Mouse (Mus musculus) liver, embryonic 16.5 days (tissue): Measurements from ENCODE around the gene Gm49342. TPM values are rescaled to one million over a fixed set of nuclear protein-coding genes. Genes with fewer than 3 reads are reported as not detected.
A peak's percentile ranks its signal among the peaks of the same experiment; 100 is the strongest.
"Not testable (repeated sequence)": the region's sequence is repeated elsewhere in the genome, so short reads cannot be mapped to it uniquely, and the experiment has no call there.

Source experiments
- ATAC-seq: fragments of 200-750 bp; cut with Nextera tagmentation; 2 replicates; pipeline ENCODE4 v1.8.0; 2017; ENCODE audit warnings: low read depth, mild to moderate bottlenecking, moderate number of reproducible peaks, moderate library complexity
- H3K27ac ChIP-seq: fragments of 300-500 bp; sonication (generic); 2 replicates; pipeline ENCODE4 v1.5.1; 2014; ENCODE audit warnings: mild to moderate bottlenecking, low read length
- H3K27me3 ChIP-seq: fragments of 300-500 bp; sonication (generic); 2 replicates; pipeline ENCODE4 v1.6.1; 2014; ENCODE audit warnings: low read depth, low read length, mixed read lengths; ENCODE audit not compliant: control insufficient read depth, insufficient read depth
- H3K36me3 ChIP-seq: fragments of 300-500 bp; sonication (generic); 2 replicates; pipeline ENCODE4 v1.6.1; 2014; ENCODE audit warnings: mild to moderate bottlenecking; ENCODE audit not compliant: control insufficient read depth, insufficient read depth
- H3K4me1 ChIP-seq: fragments of 300-500 bp; sonication (generic); 2 replicates; pipeline ENCODE4 v1.6.1; 2014; ENCODE audit warnings: low read depth, low read length, mixed read lengths; ENCODE audit not compliant: control insufficient read depth
- H3K4me2 ChIP-seq: fragments of 300-500 bp; sonication (generic); 2 replicates; pipeline ENCODE4 v1.6.1; 2014; ENCODE audit warnings: low read depth, low read length, mixed read lengths
- H3K4me3 ChIP-seq: fragments of 300-500 bp; sonication (generic); 2 replicates; pipeline ENCODE4 v1.5.1; 2014; ENCODE audit warnings: low read depth, mild to moderate bottlenecking, low read length
- H3K9ac ChIP-seq: fragments of 300-500 bp; sonication (generic); 2 replicates; pipeline ENCODE4 v1.6.1; 2014; ENCODE audit warnings: low read depth, low read length
- H3K9me3 ChIP-seq: fragments of 300-500 bp; sonication (generic); replicated peaks from 2 replicates; pipeline ENCODE4 v1.6.1; 2016; ENCODE audit warnings: low read length; ENCODE audit not compliant: control insufficient read depth
- WGBS: fragments of 180-500 bp; shearing (Covaris S2); extraction: QIAGEN DNeasy Blood & Tissue Kit; methylation state at CpG from one replicate; pipeline ENCODE4 v1.1.7; 2014; ENCODE audit not compliant: insufficient replicate concordance; 5-methylcytosine and 5-hydroxymethylcytosine counted together
- polyA plus RNA-seq: library from polyadenylated mRNA; unstranded; fragments of >200 nt; fragmentation: Nextera tagmentation; extraction: Ambion mirVana; gene quantifications from 2 replicates; pipeline ENCODE4 v1.2.1, GENCODE M21; 2015

Gm49342 gene
- not detected in 2 replicates for polyA plus RNA-seq

GRCm38 (mm10) chr14:50943932-50944667, at the start of gene Gm49342:
Gene Gm49342 (plus strand): TSS chr14:50944517.
- Histone ChIP-seq H3K27me3 (no peaks in the 10 kb centered on the region), H3K4me3 (peak within 1 kb of the TSS; percentile 72), H3K4me2 (peak within 1 kb of the TSS; percentile 85), H3K9ac (peak within 1 kb of the TSS; percentile 79), H3K4me1 (peaks cover 7% of the 10 kb centered on the region), H3K36me3 (peaks cover 3% of the 10 kb centered on the region; the same call in 1 of the 2 replicates), H3K27ac (peak within 1 kb of the TSS; percentile 92), H3K9me3 (no peaks in the 10 kb centered on the region)
- ATAC-seq, result peak; percentile 97
- 6% methylated on average over 31 of the region's 31 CpGs for WGBS

GRCm38 (mm10) chr14:50895407-50895806, 48.9 kb upstream of the Gm49342 start:
- H3K27ac ChIP-seq, result no peak overlapping the region
- ATAC-seq, result no peak
- H3K4me1 ChIP-seq, result peaks cover 3% of the 10 kb centered on the region
- H3K9me3 ChIP-seq, result no peaks in the 10 kb centered on the region
- peaks cover 5% of the 10 kb centered on the region; the same call in 1 of the 2 replicates for H3K27me3 ChIP-seq
- H3K4me2 ChIP-seq, result no peak overlapping the region
- no peaks in the 10 kb centered on the region for H3K36me3 ChIP-seq
- no peak overlapping the region for H3K9ac ChIP-seq
- H3K4me3 ChIP-seq, result no peak overlapping the region

GRCm38 (mm10) chr14:50895985-50896746, 48.2 kb upstream of the Gm49342 start:
- Histone ChIP-seq H3K4me1 (peaks cover 3% of the 10 kb centered on the region), H3K27me3 (peaks cover 5% of the 10 kb centered on the region; the same call in 1 of the 2 replicates), H3K9ac (peak overlapping the region; percentile 6), H3K36me3 (no peaks in the 10 kb centered on the region), H3K4me2 (peak overlapping the region; percentile 50), H3K9me3 (no peaks in the 10 kb centered on the region), H3K4me3 (peak overlapping the region; percentile 28), H3K27ac (peak overlapping the region; percentile 41; the same call in 1 of the 2 replicates)
- WGBS, result 20% methylated on average over 19 of the region's 19 CpGs
- peak; percentile 82 for ATAC-seq

DNA sequence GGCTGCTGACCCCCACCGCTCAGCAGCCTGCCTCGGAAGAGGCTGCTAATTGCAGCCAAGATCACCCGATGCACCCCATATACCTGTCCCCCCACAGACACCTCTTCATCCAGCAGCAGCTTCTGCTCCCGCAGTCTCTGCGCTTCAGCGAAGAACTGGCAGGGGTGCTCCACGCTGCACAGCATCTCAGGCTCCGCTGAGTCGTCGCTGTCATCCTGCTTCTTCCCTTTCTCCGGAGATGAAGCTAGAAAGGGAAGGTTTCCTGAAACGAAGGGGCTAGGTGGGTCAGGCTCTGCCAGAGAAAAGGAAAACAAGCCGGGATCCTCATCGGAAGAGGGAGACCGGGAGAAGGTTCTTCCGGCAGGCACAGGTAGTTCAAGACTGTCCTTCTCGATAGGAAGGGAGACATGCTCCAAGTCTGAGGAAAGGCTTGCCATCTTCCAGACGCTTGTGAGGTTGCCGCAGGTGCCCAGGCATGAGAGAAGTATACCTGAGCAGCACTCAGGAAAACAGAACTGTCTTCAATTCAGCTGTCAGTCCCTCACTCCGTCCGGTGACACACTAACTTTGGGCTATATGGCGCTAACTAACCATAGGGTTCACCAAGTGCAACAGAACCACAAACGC, 47.5 kb upstream of the Gm49342 start:
- Histone ChIP-seq H3K4me1 (peaks cover 3% of the 10 kb centered on the region), H3K9me3 (no peaks in the 10 kb centered on the region), H3K4me3 (peak overlapping the region; percentile 28), H3K36me3 (no peaks in the 10 kb centered on the region), H3K27me3 (peaks cover 5% of the 10 kb centered on the region; the same call in 1 of the 2 replicates), H3K9ac (peak overlapping the region; percentile 6), H3K4me2 (peak overlapping the region; percentile 50), H3K27ac (peak overlapping the region; percentile 41; the same call in 1 of the 2 replicates)
- WGBS, result 23% methylated on average over 23 of the region's 23 CpGs
- ATAC-seq, result no peak

GRCm38 (mm10) chr14:50897374-50897765, 46.9 kb upstream of the Gm49342 start, which contains the start of gene Klhl33:
Gene Klhl33 (minus strand): TSS chr14:50897507.
- H3K4me1 ChIP-seq, result peaks cover 3% of the 10 kb centered on the region
- H3K27ac ChIP-seq, result peak within 1 kb of the TSS; percentile 41; the same call in 1 of the 2 replicates
- no peaks in the 10 kb centered on the region for H3K36me3 ChIP-seq
- peak within 1 kb of the TSS; percentile 50 for H3K4me2 ChIP-seq
- H3K4me3 ChIP-seq, result peak within 1 kb of the TSS; percentile 28
- peak within 1 kb of the TSS; percentile 6 for H3K9ac ChIP-seq
- no peaks in the 10 kb centered on the region for H3K9me3 ChIP-seq
- 38% methylated on average over 7 of the region's 7 CpGs for WGBS
- no peak for ATAC-seq
- H3K27me3 ChIP-seq, result peaks cover 5% of the 10 kb centered on the region; the same call in 1 of the 2 replicates

GRCm38 (mm10) chr14:50897992-50898391, 46.3 kb upstream of the Gm49342 start:
- ATAC-seq, H3K4me1 ChIP-seq, H3K36me3 ChIP-seq, H3K9me3 ChIP-seq, H3K9ac ChIP-seq, H3K4me2 ChIP-seq, H3K27ac ChIP-seq, H3K4me3 ChIP-seq, H3K27me3 ChIP-seq: not testable (repeated sequence)
- 35% methylated on average over 2 of the region's 2 CpGs for WGBS

- peak overlapping the region; percentile 62 for H3K4me2 ChIP-seq
- no peak overlapping the region for H3K27ac ChIP-seq
- H3K27me3 ChIP-seq, result no peaks in the 10 kb centered on the region
- H3K4me1 ChIP-seq, result peaks cover 4% of the 10 kb centered on the region; the same call in 1 of the 2 replicates
- 7% methylated on average over 26 of the region's 26 CpGs for WGBS
- no peaks in the 10 kb centered on the region for H3K36me3 ChIP-seq
- peak overlapping the region; percentile 29; the same call in 1 of the 2 replicates for H3K9ac ChIP-seq
- peak overlapping the region; percentile 46 for H3K4me3 ChIP-seq
- peak; percentile 79 for ATAC-seq
- H3K9me3 ChIP-seq, result no peaks in the 10 kb centered on the region
Observed at GRCm38 (mm10) chr14:50903973-50904827, 40.1 kb upstream of the Gm49342 start.

- Histone ChIP-seq H3K36me3 (no peaks in the 10 kb centered on the region), H3K9ac (no peak overlapping the region), H3K4me1 (peaks cover 4% of the 10 kb centered on the region; the same call in 1 of the 2 replicates), H3K27ac (no peak overlapping the region), H3K9me3 (no peaks in the 10 kb centered on the region), H3K4me3 (no peak overlapping the region), H3K27me3 (no peaks in the 10 kb centered on the region), H3K4me2 (no peak overlapping the region)
- no peak for ATAC-seq
- 72% methylated on average over 4 of the region's 4 CpGs for WGBS
Observed at GRCm38 (mm10) chr14:50904828-50905129, 39.5 kb upstream of the Gm49342 start.
